Mouse (Mus musculus): ENCODE measurements around the gene Slc16a3. TPM values are rescaled to one million over a fixed set of nuclear protein-coding genes. Genes with fewer than 3 reads are reported as not detected.

The Slc16a3 gene
- polyA plus RNA-seq, 1 experiment from 2014 or later: 8.4 TPM

- H3K9ac ChIP-seq: no peak overlapping the region
- WGBS: 92% methylated on average over 13 of the region's 13 CpGs
- H3K27me3 ChIP-seq (replicated peaks): no peaks in the 10 kb centered on the region
- peaks cover 56% of the 10 kb centered on the region for H3K36me3 ChIP-seq (replicated peaks)
- H3K4me2 ChIP-seq: no peak overlapping the region
- H3K27ac ChIP-seq: no peak overlapping the region
- H3K4me1 ChIP-seq: no peaks in the 10 kb centered on the region
- no peak for ATAC-seq (replicated peaks)
- no peaks in the 10 kb centered on the region for H3K9me3 ChIP-seq
- H3K4me3 ChIP-seq: no peak overlapping the region
Measured at GRCm38 (mm10) chr11:120962050-120962771, 13.9 kb downstream of the Slc16a3 start.

DNA sequence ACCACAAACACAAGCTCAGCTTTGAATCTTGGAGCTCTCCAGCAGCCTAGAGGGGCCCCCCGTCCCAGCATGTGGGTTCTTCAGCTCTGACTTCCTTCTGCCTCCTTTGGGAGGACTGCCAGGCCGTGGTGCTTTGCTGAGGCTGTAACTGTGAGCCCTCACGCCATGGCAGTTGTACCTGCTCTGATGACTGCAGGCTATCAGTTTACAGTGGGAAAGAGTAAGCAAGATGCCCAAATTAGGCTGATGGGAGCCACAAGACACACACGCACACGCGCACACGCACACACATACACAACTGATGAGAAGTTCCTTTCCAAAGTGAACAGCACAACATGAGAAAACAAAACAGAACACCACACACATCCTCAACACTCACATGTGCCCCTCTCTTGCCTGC, 14.6 kb downstream of the Slc16a3 start:
- no peak overlapping the region for H3K4me3 ChIP-seq
- H3K9ac ChIP-seq: no peak overlapping the region
- no peak overlapping the region for H3K27ac ChIP-seq
- no peak overlapping the region for H3K4me2 ChIP-seq
- H3K9me3 ChIP-seq: no peaks in the 10 kb centered on the region
- 90% methylated on average over 7 of the region's 7 CpGs for WGBS
- peaks cover 59% of the 10 kb centered on the region for H3K36me3 ChIP-seq (replicated peaks)
- ATAC-seq (replicated peaks): no peak
- H3K27me3 ChIP-seq (replicated peaks): no peaks in the 10 kb centered on the region
- H3K4me1 ChIP-seq: no peaks in the 10 kb centered on the region

- ATAC-seq (replicated peaks): no peak
- Histone ChIP-seq H3K9ac (no peak overlapping the region), H3K4me2 (no peak overlapping the region), H3K9me3 (no peaks in the 10 kb centered on the region), H3K4me3 (no peak overlapping the region), H3K27me3 (replicated peaks) (no peaks in the 10 kb centered on the region), H3K4me1 (no peaks in the 10 kb centered on the region), H3K36me3 (replicated peaks) (peaks cover 72% of the 10 kb centered on the region), H3K27ac (no peak overlapping the region)
- 73% methylated on average over 10 of the region's 10 CpGs for WGBS
Measured at GRCm38 (mm10) chr11:120964195-120965157, 16.2 kb downstream of the Slc16a3 start.

DNA sequence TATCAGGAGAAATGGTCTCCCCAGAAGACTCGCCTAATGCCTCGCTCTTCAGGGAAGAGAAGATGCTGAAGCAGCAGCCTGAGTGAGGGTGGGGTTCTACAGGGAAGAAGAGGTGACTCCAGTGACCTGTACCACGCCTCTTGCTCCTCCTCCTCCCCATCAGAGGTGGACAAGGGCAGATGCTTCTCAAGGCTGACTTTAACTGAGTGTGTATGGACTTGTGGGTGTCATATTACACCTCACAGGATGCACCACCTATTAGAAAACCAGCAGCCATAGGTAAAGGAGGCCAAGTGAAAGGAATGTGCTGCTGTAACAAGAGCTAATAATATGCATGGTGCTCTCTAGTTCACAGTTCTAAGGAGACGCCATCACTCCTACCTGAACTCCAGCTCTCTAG, 17.3 kb downstream of the Slc16a3 start:
- H3K4me3 ChIP-seq: no peak overlapping the region
- H3K27ac ChIP-seq: no peak overlapping the region
- no peak overlapping the region for H3K4me2 ChIP-seq
- H3K36me3 ChIP-seq (replicated peaks): peaks cover 81% of the 10 kb centered on the region
- H3K9ac ChIP-seq: no peak overlapping the region
- H3K4me1 ChIP-seq: no peaks in the 10 kb centered on the region
- no peak for ATAC-seq (replicated peaks)
- H3K27me3 ChIP-seq (replicated peaks): no peaks in the 10 kb centered on the region
- WGBS: 93% methylated on average over 4 of the region's 4 CpGs
- H3K9me3 ChIP-seq: no peaks in the 10 kb centered on the region

- no peaks in the 10 kb centered on the region for H3K9me3 ChIP-seq
- no peak for ATAC-seq (replicated peaks)
- 97% methylated on average over 5 of the region's 5 CpGs for WGBS
- no peaks in the 10 kb centered on the region for H3K4me1 ChIP-seq
- H3K4me3 ChIP-seq: no peak overlapping the region
- H3K9ac ChIP-seq: no peak overlapping the region
- no peak overlapping the region for H3K27ac ChIP-seq
- H3K27me3 ChIP-seq (replicated peaks): no peaks in the 10 kb centered on the region
- H3K4me2 ChIP-seq: no peak overlapping the region
- H3K36me3 ChIP-seq (replicated peaks): peaks cover 82% of the 10 kb centered on the region
Measured at GRCm38 (mm10) chr11:120969742-120970141, 21.5 kb downstream of the Slc16a3 start.

GRCm38 (mm10) chr11:120971237-120971636, 23.0 kb downstream of the Slc16a3 start:
- no peak overlapping the region for H3K4me3 ChIP-seq
- no peak overlapping the region for H3K27ac ChIP-seq
- H3K4me1 ChIP-seq: no peaks in the 10 kb centered on the region
- no peak overlapping the region for H3K4me2 ChIP-seq
- H3K9ac ChIP-seq: no peak overlapping the region
- 91% methylated on average over 5 of the region's 5 CpGs for WGBS
- no peaks in the 10 kb centered on the region for H3K9me3 ChIP-seq
- no peak for ATAC-seq (replicated peaks)
- peaks cover 74% of the 10 kb centered on the region for H3K36me3 ChIP-seq (replicated peaks)
- no peaks in the 10 kb centered on the region for H3K27me3 ChIP-seq (replicated peaks)

DNA sequence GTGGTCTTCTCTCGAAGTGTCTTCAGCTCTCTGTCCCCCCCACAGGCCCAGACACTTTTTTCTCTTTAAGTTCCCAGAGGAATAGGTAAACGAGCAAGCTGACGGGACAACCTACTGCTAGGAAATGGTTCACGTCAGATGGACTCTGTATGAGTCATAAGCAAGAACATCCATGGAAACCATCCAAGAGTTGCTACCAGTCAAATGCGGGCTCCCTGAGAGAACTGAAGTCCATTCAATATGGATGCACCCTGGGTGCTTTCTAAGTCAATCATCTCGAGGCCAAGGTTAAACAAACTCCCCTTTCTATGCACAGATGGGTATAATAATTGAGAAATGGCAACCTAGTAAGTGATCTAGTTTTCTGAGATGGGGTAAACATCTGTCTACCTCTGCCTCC, 25.0 kb downstream of the Slc16a3 start:
- H3K4me1 ChIP-seq: no peaks in the 10 kb centered on the region
- ATAC-seq (replicated peaks): no peak
- H3K9ac ChIP-seq: no peak overlapping the region
- no peak overlapping the region for H3K27ac ChIP-seq
- 88% methylated on average over 6 of the region's 6 CpGs for WGBS
- no peak overlapping the region for H3K4me2 ChIP-seq
- no peaks in the 10 kb centered on the region for H3K9me3 ChIP-seq
- no peak overlapping the region for H3K4me3 ChIP-seq
- peaks cover 56% of the 10 kb centered on the region for H3K36me3 ChIP-seq (replicated peaks)
- no peaks in the 10 kb centered on the region for H3K27me3 ChIP-seq (replicated peaks)

GRCm38 (mm10) chr11:120979711-120980426, 31.6 kb downstream of the Slc16a3 start:
- no peak overlapping the region for H3K4me2 ChIP-seq
- H3K27me3 ChIP-seq (replicated peaks): no peaks in the 10 kb centered on the region
- WGBS: 92% methylated on average over 8 of the region's 8 CpGs
- no peak for ATAC-seq (replicated peaks)
- H3K4me1 ChIP-seq: no peaks in the 10 kb centered on the region
- peaks cover 51% of the 10 kb centered on the region for H3K36me3 ChIP-seq (replicated peaks)
- no peak overlapping the region for H3K9ac ChIP-seq
- H3K9me3 ChIP-seq: no peaks in the 10 kb centered on the region
- no peak overlapping the region for H3K27ac ChIP-seq
- no peak overlapping the region for H3K4me3 ChIP-seq

GRCm38 (mm10) chr11:120980427-120981035, 32.3 kb downstream of the Slc16a3 start:
- peaks cover 48% of the 10 kb centered on the region for H3K36me3 ChIP-seq (replicated peaks)
- H3K4me3 ChIP-seq: no peak overlapping the region
- H3K9ac ChIP-seq: no peak overlapping the region
- ATAC-seq (replicated peaks): no peak
- H3K4me2 ChIP-seq: no peak overlapping the region
- no peaks in the 10 kb centered on the region for H3K27me3 ChIP-seq (replicated peaks)
- H3K4me1 ChIP-seq: no peaks in the 10 kb centered on the region
- no peak overlapping the region for H3K27ac ChIP-seq
- no peaks in the 10 kb centered on the region for H3K9me3 ChIP-seq
- WGBS: 91% methylated on average over 9 of the region's 9 CpGs

GRCm38 (mm10) chr11:120981661-120982060, 33.4 kb downstream of the Slc16a3 start:
- no peaks in the 10 kb centered on the region for H3K4me1 ChIP-seq
- no peak overlapping the region for H3K4me2 ChIP-seq
- ATAC-seq (replicated peaks): no peak
- no peak overlapping the region for H3K4me3 ChIP-seq
- 84% methylated on average over 4 of the region's 4 CpGs for WGBS
- peaks cover 45% of the 10 kb centered on the region for H3K36me3 ChIP-seq (replicated peaks)
- no peaks in the 10 kb centered on the region for H3K9me3 ChIP-seq
- H3K27ac ChIP-seq: no peak overlapping the region
- H3K9ac ChIP-seq: no peak overlapping the region
- H3K27me3 ChIP-seq (replicated peaks): no peaks in the 10 kb centered on the region

DNA sequence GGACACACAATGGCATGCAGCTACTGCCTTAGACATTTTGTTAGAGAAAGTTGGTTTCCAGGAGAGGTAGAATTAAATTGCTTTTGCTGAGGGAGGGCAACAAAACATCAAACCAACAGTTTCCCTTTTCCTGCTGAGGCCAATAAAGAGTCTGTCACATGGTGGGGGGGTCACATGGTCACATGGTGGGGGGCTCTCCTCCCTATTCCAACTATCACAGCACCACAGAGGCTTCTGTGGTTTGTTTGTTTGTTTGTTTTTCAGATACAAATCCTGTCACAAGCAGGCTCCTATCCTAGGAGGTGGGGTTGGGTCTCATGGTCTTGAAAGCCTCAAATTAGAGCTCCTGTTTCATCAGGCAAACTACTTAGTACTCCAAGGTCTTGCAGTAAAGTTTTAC, 34.2 kb downstream of the Slc16a3 start:
- Histone ChIP-seq H3K4me3 (no peak overlapping the region), H3K4me1 (peaks cover 4% of the 10 kb centered on the region), H3K27ac (no peak overlapping the region), H3K27me3 (replicated peaks) (no peaks in the 10 kb centered on the region), H3K36me3 (replicated peaks) (peaks cover 45% of the 10 kb centered on the region), H3K4me2 (no peak overlapping the region), H3K9ac (no peak overlapping the region), H3K9me3 (no peaks in the 10 kb centered on the region)
- ATAC-seq (replicated peaks): no peak

All from midbrain, embryonic 15.5 days (tissue).